Mouse (Mus musculus) R1 (cell line): ENCODE measurements at regions not wholly inside any gene's neighbourhood (a gene's known extent, or its start where the extent isn't known, plus 50 kb on each side); places are given as distances from the start of the nearest gene placed in this dataset.
A peak's percentile ranks its signal among the peaks of the same experiment; 100 is the strongest.

ENCODE experiments used
- DNase-seq: peaks from one replicate; pipeline ENCODE4 v3.0.0-alpha.2; 2018; ENCODE audit warnings: low read depth, low spot score

DNA sequence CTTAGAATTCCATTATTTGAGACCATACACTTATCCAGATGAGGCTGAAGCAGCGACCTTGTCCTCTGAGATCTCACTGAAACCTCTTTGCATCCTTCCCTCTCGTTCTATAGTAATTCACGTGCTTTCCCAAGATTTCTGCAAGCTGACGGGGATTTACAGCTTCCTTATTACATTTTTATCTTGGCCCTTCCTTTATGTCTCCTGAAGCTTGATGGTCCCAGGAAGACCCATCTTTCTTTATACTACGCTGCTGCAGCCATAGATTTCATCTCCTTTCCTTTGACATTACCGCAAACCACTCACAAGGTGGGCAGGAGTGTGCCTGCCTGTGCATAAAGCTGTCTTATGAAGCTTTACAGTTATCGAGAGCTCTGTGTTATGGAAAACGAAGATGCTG is 63.3 kb upstream of the Rbms3 start:
- DNase-seq, result no peak

DNA sequence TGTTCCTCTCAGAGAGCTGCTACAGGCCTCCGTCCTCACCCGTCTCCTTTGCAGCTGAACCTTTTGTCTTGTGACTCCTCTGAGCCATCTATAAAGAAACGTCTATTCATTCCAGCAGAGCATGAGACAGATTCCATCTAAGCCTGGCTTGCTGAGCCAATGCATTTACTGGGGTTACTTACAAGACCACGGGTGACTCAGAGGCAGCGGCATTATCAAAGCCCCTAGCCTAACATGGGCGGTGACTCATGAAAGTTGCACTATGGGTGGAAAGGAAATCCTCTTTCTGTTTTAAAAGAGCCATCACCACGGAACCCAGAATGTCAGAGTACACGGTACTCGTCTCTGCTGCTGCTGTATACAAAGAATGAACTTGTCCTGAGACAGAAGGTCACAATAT is 62.8 kb upstream of the Rbms3 start:
- DNase-seq, result peak; percentile 10

DNA sequence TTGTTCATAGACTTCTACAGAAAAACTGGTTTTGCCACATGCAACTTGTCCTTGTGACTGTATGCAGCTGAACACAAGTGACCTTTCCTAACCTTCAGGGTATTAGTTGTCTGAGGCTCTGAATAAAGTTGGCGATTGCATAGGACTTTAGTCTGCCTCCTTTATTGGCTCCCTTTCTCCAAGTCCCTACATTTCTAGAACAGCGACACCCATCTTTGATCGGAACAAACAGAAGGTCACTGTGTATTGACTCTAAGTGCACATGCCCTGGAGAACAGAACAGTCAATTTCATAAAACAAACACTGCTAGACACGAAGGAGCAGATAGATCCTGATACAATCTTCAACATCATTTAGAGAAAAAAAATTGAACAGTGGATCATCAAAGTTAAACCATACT is 60.2 kb upstream of the Rbms3 start:
- DNase-seq, result no peak
